Mouse (Mus musculus): ENCODE measurements around the gene Tent5c. TPM values are rescaled to one million over a fixed set of nuclear protein-coding genes. Genes with fewer than 3 reads are reported as not detected.
"Not testable (repeated sequence)": the region's sequence is repeated elsewhere in the genome, so short reads cannot be mapped to it uniquely, and the experiment has no call there.

Tent5c gene
- total RNA-seq, 2 experiments from 2014 or later, result 22.5 to 29.8 TPM

DNA sequence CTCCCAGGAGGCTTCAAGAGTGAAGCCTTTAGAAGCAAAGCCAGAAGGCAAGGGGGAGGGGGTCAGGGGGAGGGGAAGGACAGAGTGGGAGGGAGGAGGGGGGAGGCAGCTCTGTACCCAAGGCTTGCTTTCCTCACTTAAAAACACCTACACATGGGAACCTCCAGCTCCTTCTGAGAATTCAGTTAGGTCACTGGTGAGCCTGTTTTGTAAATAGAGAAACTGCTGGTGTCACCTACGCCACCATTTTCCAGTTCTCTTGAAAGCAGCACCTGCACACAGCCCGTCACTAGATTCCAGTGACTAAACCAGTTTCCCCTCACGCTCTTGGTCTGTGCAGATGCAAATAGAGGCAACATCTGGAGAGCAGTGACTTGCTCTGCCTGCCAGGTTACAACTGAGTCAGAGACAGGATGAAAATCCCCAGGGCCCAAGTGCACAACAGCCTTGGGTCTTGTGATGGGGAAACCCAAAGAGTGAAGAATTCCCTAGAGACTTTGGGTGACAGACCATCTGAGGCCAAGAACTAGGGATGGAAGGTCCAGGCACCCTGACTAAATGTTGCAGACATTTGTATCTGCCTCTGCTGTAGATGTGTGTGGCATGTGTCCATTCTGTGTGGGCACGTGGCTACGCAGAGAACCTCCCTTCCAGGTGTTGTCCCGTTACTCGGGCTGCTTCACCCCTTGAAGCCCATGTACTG is 45.2 kb downstream of the Tent5c start:
- intact Hi-C loops (cut with DNase I), result no loop called here
- no peak for DNase-seq

DNA sequence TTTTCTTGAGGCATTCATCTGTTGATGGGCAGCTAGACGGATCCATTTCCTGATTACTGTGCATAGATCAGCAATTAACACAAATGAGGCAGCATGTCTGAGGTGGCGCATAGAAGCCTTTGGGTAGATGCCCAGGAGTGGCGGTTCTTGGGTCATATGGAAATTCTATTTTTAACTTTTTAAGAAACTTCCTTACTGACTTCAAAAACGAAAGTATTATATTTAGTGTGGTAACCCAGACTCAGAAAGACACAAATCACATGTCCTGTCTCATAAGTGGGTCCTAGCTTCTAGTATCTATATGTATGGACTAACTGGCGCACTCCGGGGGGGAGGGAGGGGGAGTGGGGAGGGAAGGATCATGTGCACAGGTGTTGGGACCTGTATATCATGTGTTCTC is 46.6 kb downstream of the Tent5c start:
- DNase-seq, result no peak
- intact Hi-C loops (cut with DNase I), result no loop called here

DNA sequence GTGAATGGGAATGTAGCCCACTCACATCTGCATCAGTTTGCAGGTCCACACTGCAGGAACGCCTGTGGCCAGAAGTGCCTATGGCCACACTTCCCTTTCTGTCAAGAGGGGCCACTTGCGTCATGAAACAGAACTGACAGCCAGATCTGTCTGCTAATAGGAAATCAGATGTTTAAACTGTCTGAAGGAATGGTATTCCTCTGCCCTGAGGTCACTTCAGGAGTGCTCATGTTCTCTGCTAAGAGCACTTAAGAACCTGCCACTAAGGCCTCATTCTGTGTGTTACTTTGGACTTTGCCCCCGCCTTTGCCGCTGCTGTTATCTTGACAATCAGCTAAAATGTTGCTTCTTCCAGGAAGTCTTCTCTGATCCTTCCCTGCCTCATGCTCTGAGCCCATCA is 48.4 kb downstream of the Tent5c start:
- DNase-seq, result no peak
- intact Hi-C loops (cut with DNase I), result no loop called here

DNA sequence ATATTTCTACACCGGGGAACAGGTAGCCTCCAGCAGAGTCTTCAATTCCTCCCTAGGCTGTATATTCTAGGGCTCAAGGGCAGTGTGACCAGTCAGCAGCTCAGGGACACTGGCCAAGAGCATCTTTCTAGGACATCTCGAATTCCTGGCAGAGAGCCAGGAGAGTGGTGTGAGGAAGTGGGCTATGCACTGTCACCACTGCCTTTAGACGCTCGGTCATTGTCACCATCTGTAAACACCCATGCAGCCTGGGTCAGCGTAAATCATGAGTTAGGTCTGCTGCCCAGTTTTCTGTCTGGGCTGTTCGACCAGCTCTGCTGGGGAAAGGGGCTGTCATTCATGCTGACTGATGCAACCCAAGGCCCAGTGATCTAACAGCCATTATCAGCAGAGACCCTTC is 49.1 kb downstream of the Tent5c start:
- intact Hi-C loops (cut with DNase I), result no loop called here
- DNase-seq, result no peak

DNA sequence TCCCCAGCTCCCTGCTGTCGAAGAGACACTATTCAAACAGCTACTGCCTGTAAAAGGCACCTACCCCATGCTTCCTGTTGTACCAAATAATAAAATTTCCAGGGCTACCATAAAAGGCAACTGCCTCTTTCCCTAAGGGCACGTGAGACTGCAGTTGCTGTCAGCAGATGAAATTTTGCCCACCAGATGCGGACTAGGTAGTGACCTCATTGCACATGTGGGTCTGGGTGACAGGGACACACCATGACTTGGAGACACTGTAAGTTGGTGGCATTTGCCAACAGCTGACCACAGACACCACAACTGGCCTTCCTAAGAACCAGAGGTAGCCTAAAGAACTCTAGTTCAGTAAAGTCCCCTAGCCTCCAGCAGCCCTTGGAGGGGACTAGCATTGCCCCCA is 50.0 kb downstream of the Tent5c start:
- intact Hi-C loops (cut with DNase I), result no loop called here
- no peak for DNase-seq

DNA sequence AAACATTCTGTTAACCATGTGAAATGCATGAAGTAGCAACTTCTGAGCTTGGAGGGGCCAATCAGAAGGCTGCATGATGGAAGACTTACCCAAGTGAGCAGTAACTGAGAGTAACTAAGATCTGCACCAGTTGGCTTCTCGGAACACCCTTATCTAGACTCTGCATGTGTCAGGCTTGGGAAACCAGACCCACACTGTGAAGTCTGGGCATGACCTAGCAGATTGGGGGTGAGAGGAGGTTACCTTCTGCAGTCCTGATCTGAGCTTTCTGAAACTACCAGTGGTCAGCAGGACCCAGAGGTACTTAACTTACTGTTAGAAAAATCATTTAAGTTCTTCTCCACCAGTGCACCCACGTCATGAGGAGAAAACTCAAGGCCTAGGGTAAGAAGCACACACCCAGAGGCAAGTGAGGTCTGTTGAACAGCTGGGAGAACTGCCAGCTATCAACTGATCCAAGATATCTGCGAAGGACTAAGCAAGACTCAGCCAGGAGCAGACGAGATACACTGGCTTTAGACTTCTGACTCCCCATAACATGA is 50.6 kb downstream of the Tent5c start:
- DNase-seq, result no peak
- intact Hi-C loops (cut with DNase I), result no loop called here

DNA sequence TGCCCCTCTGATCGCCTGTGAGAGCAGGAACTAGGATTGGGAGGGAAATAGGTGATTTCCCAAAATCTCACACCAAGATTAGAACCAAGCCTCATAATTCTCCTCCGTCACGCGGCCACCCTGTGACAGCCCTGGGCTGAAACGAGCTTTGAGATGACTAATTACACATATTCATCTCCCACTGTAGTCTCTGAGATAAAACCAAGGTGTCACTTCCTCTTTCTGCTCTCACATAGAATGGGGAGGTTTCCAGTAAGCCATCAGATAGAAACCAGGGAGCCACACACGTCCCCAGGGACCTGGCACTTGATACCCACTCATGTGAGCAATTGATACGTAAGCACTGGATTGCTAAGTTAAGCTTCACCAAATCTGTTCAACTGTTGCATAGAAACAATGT is 52.4 kb downstream of the Tent5c start:
- no peak for DNase-seq
- intact Hi-C loops (cut with DNase I), result no loop called here

DNA sequence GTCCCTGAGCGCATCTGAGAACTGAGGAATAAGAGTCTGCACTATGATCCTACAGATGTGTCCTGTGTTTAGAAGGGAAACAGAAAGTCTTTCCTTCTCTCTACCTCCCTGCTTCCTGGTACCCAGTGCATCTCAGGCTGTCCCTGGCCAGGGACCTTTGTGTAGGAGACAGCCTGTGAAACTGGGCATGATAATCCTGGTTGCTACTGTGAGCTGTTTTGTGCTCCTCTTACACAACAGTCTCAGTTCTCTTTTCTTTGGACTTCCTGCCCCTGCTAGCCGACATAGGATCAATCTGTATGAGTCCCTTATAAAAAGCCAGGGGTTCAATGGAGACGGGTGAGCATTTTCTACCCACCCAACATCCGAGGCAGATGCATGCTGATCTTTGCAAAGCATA is 57.4 kb downstream of the Tent5c start:
- no peak for DNase-seq
- intact Hi-C loops (cut with DNase I), result no loop called here

DNA sequence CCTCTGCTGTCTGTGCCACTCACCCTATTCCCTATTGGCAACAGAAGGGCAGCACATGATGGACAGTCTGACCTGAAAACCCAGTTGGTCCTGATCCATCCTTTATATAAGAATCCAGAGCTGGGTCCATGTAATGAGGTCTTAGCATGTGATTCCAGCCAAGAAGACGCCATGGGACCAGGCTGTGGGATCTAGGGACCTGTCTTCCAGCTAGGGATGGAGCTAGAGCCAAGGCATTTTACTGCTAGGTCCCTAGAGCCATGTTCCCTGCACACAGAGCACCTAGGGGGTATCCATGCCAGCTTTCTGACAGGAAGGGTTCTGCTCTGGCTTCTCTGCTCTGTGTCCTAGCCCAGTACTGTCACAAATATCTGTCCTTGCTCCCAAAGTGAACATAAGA is 58.4 kb downstream of the Tent5c start:
- no peak for DNase-seq
- intact Hi-C loops (cut with DNase I), result no loop called here

DNA sequence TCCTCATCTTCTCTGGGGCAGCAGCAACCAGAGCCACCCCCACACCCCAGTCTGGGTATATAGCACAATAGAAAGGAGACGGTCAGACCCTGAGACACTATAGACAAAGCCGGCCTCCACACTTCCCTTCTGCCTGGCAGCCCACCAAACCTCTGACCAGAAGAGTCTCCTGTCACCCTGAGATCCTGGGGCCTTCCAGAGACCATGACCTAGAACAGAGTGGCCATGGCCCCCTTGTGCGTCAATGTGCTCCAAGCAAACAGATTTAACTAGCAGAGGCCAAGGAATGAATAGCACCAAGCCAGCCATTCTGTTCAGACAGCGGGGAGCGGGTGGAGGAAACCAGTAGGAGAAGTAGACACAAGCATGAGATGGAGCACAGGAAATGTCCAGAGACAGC is 59.0 kb downstream of the Tent5c start:
- no peak for DNase-seq
- intact Hi-C loops (cut with DNase I), result no loop called here

DNA sequence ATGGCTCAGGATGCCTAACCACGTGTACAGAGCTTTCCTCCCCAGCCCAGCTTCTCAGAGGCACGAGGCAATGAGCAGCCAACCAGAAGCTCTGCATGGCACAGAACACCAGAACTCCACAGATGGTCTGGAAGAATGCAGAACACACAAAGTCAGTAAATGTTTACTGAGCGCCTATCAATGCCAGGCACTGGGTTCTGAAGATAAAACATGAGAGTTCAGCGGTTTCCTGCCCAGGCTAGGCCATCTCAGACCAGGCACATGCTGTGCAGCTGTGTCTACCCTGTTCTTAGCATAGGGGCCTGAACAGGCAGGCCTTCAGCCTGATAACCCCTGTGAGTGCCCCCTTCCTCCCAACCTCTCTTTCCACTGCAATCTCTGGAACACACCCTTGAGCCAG is 59.5 kb downstream of the Tent5c start:
- intact Hi-C loops (cut with DNase I), result no loop called here
- DNase-seq, result no peak

DNA sequence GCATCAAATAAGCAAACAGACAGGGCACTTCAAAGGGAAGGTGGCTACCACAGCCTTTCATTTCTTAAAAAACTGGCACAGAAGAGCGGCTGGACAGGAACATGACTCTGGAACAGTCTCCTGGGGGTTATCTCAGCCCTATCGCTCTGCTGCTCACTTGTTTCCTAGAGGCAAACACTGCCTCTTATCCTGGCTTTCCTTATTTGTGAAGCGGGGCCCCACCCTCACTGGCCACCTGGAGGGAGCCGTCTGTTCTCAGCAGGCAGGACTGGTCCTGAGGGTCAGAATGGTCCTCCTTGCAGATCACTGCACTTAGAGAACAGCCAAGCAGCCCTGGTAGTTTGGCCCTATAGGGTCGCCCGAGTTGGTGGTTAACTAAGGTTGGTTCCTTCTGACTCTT is 61.6 kb downstream of the Tent5c start:
- intact Hi-C loops (cut with DNase I), result no loop called here
- DNase-seq, result no peak

DNA sequence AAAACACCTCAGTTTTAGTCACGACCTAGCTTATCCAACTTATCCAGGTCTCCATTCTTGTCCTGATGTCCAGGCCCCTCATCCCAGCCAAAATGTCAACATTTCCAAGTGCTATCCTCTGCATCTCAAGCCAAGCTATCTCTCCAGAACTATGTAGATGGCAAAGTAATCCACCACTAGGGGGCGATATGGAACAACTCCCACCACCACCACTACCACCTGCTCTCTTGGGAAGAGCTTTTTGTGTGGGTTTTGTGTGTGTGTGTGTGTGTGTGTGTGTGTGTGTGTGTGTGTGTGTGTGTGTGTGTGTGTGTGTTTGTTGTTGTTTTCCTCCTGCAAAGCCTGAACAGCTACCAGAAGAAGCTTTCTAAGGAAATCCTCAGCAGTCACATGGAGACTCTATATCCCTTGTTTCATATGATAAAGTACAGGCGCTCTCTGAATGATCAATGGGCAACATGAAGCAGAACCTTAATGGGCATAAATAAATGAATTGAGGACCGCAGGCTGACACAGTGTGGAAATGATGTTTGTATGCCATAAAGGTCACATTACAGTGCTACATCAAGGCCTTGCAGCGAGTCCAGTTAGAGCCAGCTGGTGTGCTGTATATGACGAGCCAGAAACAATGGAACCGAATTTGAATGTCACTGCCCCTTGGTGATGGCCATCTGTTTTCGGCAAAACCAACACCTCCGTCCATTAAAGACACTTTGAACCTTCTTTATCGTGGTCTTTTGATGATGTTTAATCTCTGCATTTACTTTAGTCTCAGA is 66.5 kb downstream of the Tent5c start:
- peak; percentile 34 to 49 for DNase-seq

DNA sequence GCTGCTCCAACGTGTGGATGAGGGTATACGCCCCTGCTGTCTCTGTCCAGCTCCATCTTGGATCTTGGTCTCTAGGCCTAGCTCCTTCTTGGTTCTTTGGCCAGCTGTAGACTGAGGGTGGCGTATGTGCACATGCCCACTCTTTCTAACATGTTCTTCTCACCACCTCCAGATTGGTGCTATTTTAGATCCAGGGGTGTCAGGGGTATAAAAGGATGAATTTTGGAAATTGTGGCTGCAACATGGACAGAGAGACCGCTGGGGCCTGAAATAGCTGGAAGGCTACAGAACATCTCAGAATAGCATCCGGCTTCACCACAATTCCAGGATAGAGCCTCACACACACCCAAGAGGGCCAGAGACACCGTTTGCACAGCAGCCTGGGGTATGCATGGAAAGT is 67.8 kb downstream of the Tent5c start:
- intact Hi-C loops (cut with DNase I), result loop anchor here (5.0 kb wide), 1 partner anchor 266 kb away; the partner anchor contains the start of gene Man1a2
- DNase-seq, result no peak

More for the DNA sequence above, 66.5 kb downstream of the Tent5c start:
- intact Hi-C loops (cut with DNase I), result loop anchor here (1.0 to 5.0 kb wide), 2 partner anchors 146 to 265 kb away; partner anchors contain the start of gene Man1a2

DNA sequence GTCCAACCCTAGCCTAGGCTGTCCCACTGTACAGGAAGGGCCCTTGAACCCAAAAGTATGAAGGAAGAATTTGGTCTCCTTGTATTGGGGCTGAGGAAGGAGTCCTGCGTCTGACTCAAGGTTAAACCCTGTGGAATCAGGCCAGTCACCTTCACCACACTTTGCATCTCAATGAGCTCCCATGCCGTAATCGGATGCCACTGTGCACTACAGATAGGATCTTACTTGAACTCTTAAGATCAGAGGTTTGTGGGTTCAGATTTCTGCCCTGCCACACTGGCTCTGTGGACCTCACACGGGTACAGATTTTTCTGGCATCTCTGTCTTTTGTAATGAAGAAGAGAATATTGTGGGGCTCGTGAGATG is 68.5 kb downstream of the Tent5c start:
- no peak for DNase-seq
- intact Hi-C loops (cut with DNase I), result loop anchor here (5.0 kb wide), 1 partner anchor 267 kb away; the partner anchor contains the start of gene Man1a2

DNA sequence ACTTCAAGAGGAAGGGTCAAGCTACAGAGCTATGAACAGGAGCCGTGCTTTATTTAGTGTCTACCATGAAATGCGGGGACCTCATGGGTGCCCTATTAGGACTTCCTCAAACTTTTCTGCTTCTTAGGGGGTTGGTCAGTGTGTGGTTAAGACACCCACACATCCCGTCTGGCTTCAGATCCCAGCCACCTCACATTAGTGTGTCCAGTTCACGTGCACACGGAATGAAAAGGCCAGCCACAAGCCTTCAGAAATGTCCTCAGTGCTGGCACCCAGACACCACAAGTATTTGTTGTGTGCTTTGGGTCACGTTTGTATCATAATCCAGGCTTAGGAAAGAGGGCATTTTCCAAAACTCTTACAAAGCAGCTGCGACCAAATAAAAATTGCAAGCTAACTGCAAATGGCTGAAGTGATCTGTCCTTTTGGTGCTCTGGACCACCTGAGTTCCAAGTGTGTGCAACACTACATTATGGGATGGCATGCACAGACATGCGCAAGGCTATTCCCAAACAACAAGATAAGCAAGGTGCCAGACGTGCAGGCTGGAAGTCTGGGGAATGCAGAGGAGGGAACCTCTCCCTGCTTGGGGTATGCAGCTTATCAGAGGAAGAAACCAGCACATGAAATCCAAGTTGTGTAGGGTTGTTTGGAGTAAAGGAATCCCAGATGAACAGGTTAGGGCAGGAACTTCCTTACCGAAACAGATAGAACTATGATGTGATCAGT is 69.0 kb downstream of the Tent5c start:
- no peak for DNase-seq
- intact Hi-C loops (cut with DNase I), result loop anchor here (5.0 kb wide), 1 partner anchor 267 kb away; the partner anchor contains the start of gene Man1a2

DNA sequence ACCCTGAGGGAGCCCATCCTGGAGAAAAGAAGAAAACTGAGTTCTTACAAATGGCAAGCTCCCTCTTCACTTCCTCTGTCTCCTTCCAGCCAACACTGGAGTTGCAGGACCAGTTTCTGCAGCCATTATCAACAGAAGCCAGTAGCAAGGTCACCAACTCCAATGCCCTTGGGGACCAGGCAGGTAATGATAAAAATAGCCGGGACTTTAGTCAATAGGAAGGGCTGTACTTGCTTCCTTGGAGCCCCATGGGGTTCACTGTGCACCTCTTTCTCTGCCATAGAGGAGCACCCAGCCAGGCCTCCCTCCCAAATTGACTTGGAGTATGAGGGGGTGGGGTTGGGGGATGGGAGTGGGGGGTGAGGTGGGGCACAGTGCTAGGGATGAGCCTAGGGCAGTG is 70.7 kb downstream of the Tent5c start:
- DNase-seq, result no peak
- intact Hi-C loops (cut with DNase I), result no loop called here

DNA sequence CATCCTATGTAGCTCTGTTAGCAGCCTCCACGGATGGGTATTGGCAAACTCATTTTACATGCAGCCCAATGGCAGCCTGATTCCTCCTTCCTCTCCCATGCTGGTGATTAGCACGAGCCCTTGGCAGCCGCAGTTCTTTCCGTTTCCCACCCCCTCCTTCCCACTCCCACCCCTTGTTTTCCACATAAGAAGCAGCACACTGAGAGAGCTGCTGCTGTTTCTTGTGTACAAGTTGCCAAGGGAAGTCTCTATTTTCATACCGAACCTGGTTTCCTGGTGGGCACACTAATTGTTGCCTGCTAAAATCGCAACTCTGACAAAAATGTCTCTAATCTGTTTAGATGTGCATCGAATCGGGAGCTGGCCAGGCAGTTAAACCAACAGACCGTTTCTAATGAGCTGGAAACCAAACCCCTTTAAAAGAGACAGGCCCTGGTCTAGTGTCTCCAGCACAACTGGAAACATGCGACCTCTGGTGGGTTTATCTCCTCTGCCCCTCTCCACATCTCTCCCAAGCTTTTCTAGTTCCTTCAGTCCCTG is 71.3 kb downstream of the Tent5c start:
- intact Hi-C loops (cut with DNase I), result no loop called here
- DNase-seq, result no peak

DNA sequence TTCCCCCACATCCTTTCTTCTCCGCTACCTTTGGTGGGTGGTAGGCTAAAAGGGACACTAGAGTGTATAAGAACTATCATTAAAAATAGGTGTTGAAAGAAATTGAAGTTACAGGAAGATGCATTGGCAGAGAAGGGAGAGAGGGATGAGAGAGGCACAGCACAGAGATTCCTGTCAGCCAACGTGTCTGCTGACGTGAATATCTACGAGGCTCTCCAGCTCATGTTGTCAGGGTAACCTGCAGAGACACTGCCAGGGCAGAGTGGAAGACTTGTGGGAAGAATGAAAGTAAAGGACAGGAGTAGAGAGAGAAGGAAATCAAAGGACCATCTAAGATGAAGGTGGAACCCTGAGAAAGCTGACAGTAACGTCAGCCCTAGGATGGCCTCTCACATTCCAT is 73.5 kb downstream of the Tent5c start:
- DNase-seq, result no peak
- intact Hi-C loops (cut with DNase I), result no loop called here

DNA sequence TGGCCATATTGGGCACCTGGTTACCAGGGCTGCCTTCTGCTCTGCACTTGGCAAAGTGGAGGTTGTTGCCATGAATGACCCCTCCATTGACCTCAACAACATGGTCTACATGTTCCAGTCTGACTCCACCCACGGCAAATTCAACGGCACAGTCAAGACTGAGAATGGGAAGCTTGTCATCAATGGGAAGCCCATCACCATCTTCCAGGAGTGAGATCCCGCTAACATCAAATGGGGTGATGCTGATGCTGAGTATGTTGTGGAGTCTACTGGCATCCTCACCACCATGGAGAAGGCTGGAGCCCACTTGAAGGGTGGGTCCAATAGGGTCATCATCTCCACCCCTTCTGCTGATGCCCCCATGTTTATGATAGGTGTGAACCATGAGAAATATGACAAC is 75.5 kb downstream of the Tent5c start:
- intact Hi-C loops (cut with DNase I); DNase-seq: not testable (repeated sequence)

DNA sequence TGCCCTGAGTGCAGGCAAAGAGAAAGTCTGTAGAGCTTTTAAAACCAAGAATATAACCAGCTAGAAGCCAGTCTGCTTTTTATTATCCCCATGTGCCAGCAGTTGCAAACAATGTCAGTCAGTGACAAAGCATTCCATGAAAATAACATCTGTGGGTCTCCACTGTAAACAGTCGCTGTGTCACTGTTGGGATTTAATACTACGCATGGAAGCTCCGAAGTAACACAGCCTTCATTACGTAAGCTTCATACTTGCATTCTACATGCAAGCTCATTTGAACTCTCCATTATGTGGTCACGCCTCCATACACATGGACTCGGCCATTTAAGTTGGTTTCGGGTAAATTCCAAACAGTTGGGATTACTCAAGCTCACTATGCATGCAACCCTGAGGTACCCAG is 77.2 kb downstream of the Tent5c start:
- intact Hi-C loops (cut with DNase I), result no loop called here
- no peak for DNase-seq

Measured in heart, postnatal 36 days (tissue).